Mouse (Mus musculus) olfactory bulb, adult 2 months (tissue): ENCODE results near the gene Srrm2.

Source experiments
- CTCF ChIP-seq: fragments of 200-500 bp; IDR thresholded peaks from 2 replicates; pipeline ENCODE4 v1.5.1; 2012; ENCODE audit warnings: low read depth, mild to moderate bottlenecking, low read length, moderate library complexity; ENCODE audit not compliant: insufficient read depth
- POLR2A ChIP-seq: fragments of 200-500 bp; IDR thresholded peaks from 2 replicates; pipeline ENCODE4 v1.6.1; 2012; ENCODE audit warnings: mild to moderate bottlenecking, low read depth, low read length, moderate library complexity; ENCODE audit not compliant: insufficient read depth

GRCm38 (mm10) chr17:23746767-23747166 lies 43.6 kb upstream of the Srrm2 start:
- TF ChIP-seq CTCF (no peak), POLR2A (no peak)
